In genomic region chrX:18618581-18618980, GRCm38 (mm10) we compare ENCODE assay signal across 20 mouse cellular contexts.
DNase-seq lines count a peak whose midpoint lies in the region; ATAC-seq and TF ChIP-seq lines count a peak whose summit lies in the region.
"Had no signal": no experiment of that assay in that cellular context is flagged by ENCODE, and none has a peak within 500 bp of the region (broad histone marks: within the 10 kb centered on the region; RNA-seq: fewer than 3 reads in every experiment).

No protein-coding gene starts in this region.

- H3K27me3 ChIP-seq in midbrain, postnatal 0 days (ENCODE audit: insufficient read depth, low read length): no peaks in the 10 kb centered on the region
- H3K27me3 ChIP-seq: CH12.LX had no signal

- no peak overlapping the region for H3K27ac ChIP-seq in midbrain, postnatal 0 days (ENCODE audit: low read depth, low read length)

- no peaks in the 10 kb centered on the region for H3K9me3 ChIP-seq in midbrain, postnatal 0 days (ENCODE audit: low read length)
- H3K9me3 ChIP-seq: G1E had no signal

- H3K4me2 ChIP-seq in midbrain, postnatal 0 days (ENCODE audit: low read depth, low read length, poor library complexity, severe bottlenecking): no peak overlapping the region

- WGBS in midbrain, postnatal 0 days: 86% methylated on average over 2 of the region's 2 CpGs

- no peak for TF ChIP-seq CTCF in midbrain, postnatal 0 days (IDR thresholded peaks at IDR 0.05)

- H3K4me1 ChIP-seq in midbrain, postnatal 0 days (ENCODE audit: insufficient read depth, low read length): no peaks in the 10 kb centered on the region

- peak; percentile 90 for ATAC-seq in frontal cortex, adult (ENCODE audit: low TSS enrichment)
- no peak for ATAC-seq in midbrain, postnatal 0 days (ENCODE audit: low FRiP score)
- ATAC-seq: activated CD4-positive, CD25-positive, alpha-beta regulatory T cell, adult 4 months; CD4-positive, CD25-positive, alpha-beta regulatory T cell, adult 4 months; Patski had no signal

- no peak for DNase-seq in frontal cortex, postnatal 36 days (ENCODE audit: low spot score in 2 of 2)
- peak; percentile 6 for DNase-seq in brain, adult 2 months (ENCODE audit: low read depth, low spot score)
- DNase-seq in midbrain, postnatal 0 days (ENCODE audit: low spot score): no peak
- DNase-seq: adrenal gland, adult 2 months; adrenal gland, adult 8-10 months; adrenal gland, postnatal 10 days; adrenal gland, postnatal 14 days; adrenal gland, postnatal 25 days; adrenal gland, postnatal 36 days; B cell, adult 2 months; cerebellum, adult 11 months; cerebellum, adult 11-12 months; cerebellum, adult 18-20 months; cerebellum, adult 2 months had no signal

- H3K9ac ChIP-seq in midbrain, postnatal 0 days (replicated peaks; ENCODE audit: low read length, poor library complexity, severe bottlenecking): no peak overlapping the region

- no peak overlapping the region for H3K4me3 ChIP-seq in midbrain, postnatal 0 days (ENCODE audit: low read depth, low read length)

- no peaks in the 10 kb centered on the region for H3K36me3 ChIP-seq in midbrain, postnatal 0 days (ENCODE audit: insufficient read depth, low read length)
- H3K36me3 ChIP-seq: G1E had no signal
